Mouse (Mus musculus): Measurements from ENCODE around the gene Hck.

DNA sequence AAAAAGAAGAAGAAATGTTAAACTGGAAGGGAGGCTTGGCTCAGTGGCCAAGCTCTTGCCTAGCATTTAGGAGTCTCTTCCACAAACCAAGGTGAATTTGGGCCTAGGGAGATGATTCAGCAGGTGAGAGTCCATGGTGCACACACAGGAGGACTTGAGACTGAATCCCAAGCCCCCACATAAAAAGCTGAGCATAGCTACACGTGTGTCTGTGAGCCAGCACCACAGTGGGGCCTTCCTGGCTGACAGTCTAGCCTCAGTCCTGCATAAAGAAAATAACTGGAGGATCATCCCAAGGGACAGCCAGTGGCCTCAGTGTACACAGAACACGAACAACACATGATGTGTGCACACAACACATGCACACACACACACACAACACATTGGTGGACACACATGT, 19.0 kb upstream of the Hck start:
- no peak for TF ChIP-seq CTCF (IDR thresholded peaks at IDR 0.05)
- TF ChIP-seq POLR2A (IDR thresholded peaks at IDR 0.05; ENCODE audit: insufficient read depth, low read depth, low read length): no peak

Data from heart, adult 2 months (tissue).